Mouse (Mus musculus): ENCODE results near the gene Tmbim7. TPM values are rescaled to one million over a fixed set of nuclear protein-coding genes. Genes with fewer than 3 reads are reported as not detected.

The Tmbim7 gene
- total RNA-seq (2023), result not detected in 4 replicates

DNA sequence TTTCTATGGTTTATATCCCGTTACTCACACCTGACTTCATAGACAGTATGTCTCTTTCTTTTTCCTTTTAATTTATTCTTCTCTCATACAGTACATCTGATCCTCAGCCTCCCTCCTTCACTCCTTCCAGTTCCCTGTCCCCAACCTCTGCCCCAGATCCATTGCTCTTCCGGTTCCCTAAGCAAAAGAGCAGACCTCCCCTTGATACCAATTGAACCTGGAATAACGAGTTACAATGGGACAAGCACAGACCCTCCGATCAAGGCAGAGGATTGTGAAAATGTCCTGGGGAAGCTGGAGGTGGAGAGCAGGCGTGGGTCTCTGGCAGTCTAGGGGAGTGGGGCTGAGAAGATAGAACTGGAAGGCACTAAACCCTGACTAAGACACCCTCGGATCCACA, at the start of gene Tmbim7:
Gene Tmbim7, plus strand, starts transcription at position 301 of the 400 bp plus-strand sequence.

DNA sequence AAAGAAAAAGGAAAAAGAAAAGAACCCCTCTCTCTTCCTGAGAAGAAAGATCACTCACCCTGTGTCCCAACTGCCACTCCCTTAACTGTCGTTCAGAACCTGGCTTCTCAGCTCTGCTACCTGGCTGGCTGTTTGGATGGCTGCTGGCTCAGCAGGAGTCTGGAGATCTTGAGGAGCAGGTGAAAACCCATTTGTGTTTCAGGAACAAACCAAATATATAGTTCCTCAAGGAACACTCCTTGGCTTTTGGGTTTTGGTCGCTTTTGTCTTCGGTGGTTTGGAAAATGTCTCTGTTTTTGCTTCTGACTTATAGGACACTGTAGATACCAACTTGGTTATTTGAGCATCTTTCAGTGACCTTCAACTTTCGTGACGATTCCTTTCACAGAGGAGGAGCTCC, 6.1 kb downstream of the Tmbim7 start, which contains the start of gene Gatad1:
Gene Gatad1, minus strand, starts transcription at position 101 of the 400 bp plus-strand sequence.

Other genes starting within 250 kb of the Tmbim7 start
- 99.2 to 116 TPM (median 110 TPM) in 4 replicates for gene Fam133b, start 107.3 kb upstream of the Tmbim7 start, total RNA-seq (2023)
- 26.3 to 32.8 TPM (median 26.9 TPM) in 4 replicates for gene 1700109H08Rik, start 79.6 kb upstream of the Tmbim7 start, total RNA-seq (2023)
- gene Pex1, start 55.1 kb upstream of the Tmbim7 start, total RNA-seq (2023), result 18.0 to 27.7 TPM (median 26.6 TPM) in 4 replicates
- 64.6 to 84.4 TPM (median 74.8 TPM) in 4 replicates for gene Rbm48, start 54.6 kb upstream of the Tmbim7 start, total RNA-seq (2023)
- gene Gatad1, start 6.0 kb downstream of the Tmbim7 start, total RNA-seq (2023), result 31.6 to 51.4 TPM (median 47.3 TPM) in 4 replicates
- gene Ankib1, start 151.7 kb downstream of the Tmbim7 start, total RNA-seq (2023), result 54.0 to 66.5 TPM (median 56.9 TPM) in 4 replicates
- gene Krit1, start 152.0 kb downstream of the Tmbim7 start, total RNA-seq (2023), result 68.7 to 90.1 TPM (median 79.8 TPM) in 4 replicates
- gene Lrrd1, start 194.0 kb downstream of the Tmbim7 start, total RNA-seq (2023), result 0.18 to 0.31 TPM (median 0.20 TPM) in 3 of 4 replicates, not detected in the other
- gene Mterf1a, start 242.8 kb downstream of the Tmbim7 start, total RNA-seq (2023), result 10.1 to 14.3 TPM (median 12.8 TPM) in 4 replicates

Measured in B cell, adult 62 days (primary cell).